ENCODE assay signal across 29 mouse cellular contexts in genomic region chr7:79473496-79474194, GRCm38 (mm10). TPM values are rescaled to one million over a fixed set of nuclear protein-coding genes. Genes with fewer than 3 reads are reported as not detected.
DNase-seq lines count a peak whose midpoint lies in the region; ATAC-seq and TF ChIP-seq lines count a peak whose summit lies in the region.
"Had no signal": no experiment of that assay in that cellular context is flagged by ENCODE, and none has a peak within 500 bp of the region (broad histone marks: within the 10 kb centered on the region; RNA-seq: fewer than 3 reads in every experiment).

No protein-coding gene starts in this region.

- no peaks in the 10 kb centered on the region for H3K4me1 ChIP-seq in lung, embryonic 16.5 days (replicated peaks; ENCODE audit: control insufficient read depth, insufficient read depth, low read length)
- peaks cover 2% of the 10 kb centered on the region; the same call in 1 of the 2 replicates for H3K4me1 ChIP-seq in lung, adult 2 months (ENCODE audit: control insufficient read depth, insufficient read depth, low read length)
- no peaks in the 10 kb centered on the region for H3K4me1 ChIP-seq in midbrain, embryonic 11.5 days (ENCODE audit: control insufficient read depth, insufficient read depth, low read length)
- peaks cover 14% of the 10 kb centered on the region; the same call in 1 of the 2 replicates for H3K4me1 ChIP-seq in midbrain, embryonic 10.5 days
- H3K4me1 ChIP-seq in heart, adult 2 months (ENCODE audit: control insufficient read depth, insufficient read depth, low read length): no peaks in the 10 kb centered on the region
- H3K4me1 ChIP-seq: embryonic facial prominence, embryonic 13.5 days; forebrain, embryonic 12.5 days; forebrain, embryonic 15.5 days; hindbrain, embryonic 13.5 days had no signal

- H3K9ac ChIP-seq in lung, embryonic 16.5 days (ENCODE audit: low read length): no peak overlapping the region
- no peak overlapping the region for H3K9ac ChIP-seq in midbrain, embryonic 11.5 days (ENCODE audit: low read length)
- H3K9ac ChIP-seq in heart, adult 2 months (ENCODE audit: low read depth, low read length): no peak overlapping the region
- H3K9ac ChIP-seq: embryonic facial prominence, embryonic 13.5 days; forebrain, embryonic 12.5 days; forebrain, embryonic 15.5 days; heart, embryonic 15.5 days; hindbrain, embryonic 13.5 days had no signal

- DNase-seq in lung, adult 2 months: no peak
- DNase-seq in midbrain, embryonic 11.5 days (ENCODE audit: low spot score, missing footprints): peak; percentile 68
- no peak for DNase-seq in midbrain, embryonic 10.5 days (ENCODE audit: low spot score)
- peak; percentile 92 for DNase-seq in ZHBTc4 (ENCODE audit: low read depth, low spot score)
- DNase-seq in heart, adult 2 months: no peak
- DNase-seq in thymus, postnatal 36 days: no peak
- DNase-seq: adrenal gland, adult 2 months; adrenal gland, postnatal 14 days; cerebellum, adult 11-12 months; cerebellum, adult 8-10 months; cerebellum, postnatal 10 days; cerebellum, postnatal 36 days; embryo, embryonic 11 days; gastrocnemius, postnatal 25 days; heart, adult 18-20 months; heart, postnatal 10 days; heart, postnatal 36 days had no signal

- TF ChIP-seq POLR2A in lung, adult 2 months (IDR thresholded peaks at IDR 0.05; ENCODE audit: borderline replicate concordance, extremely low read depth, low read depth, low read length): no peak
- no peak for TF ChIP-seq POLR2A in heart, adult 2 months (IDR thresholded peaks at IDR 0.05; ENCODE audit: insufficient read depth, low read depth, low read length)

- ATAC-seq in lung, embryonic 16.5 days (ENCODE audit: low read depth): 0 out of 2 replicates have a peak, but pooled peaks have one; percentile 29
- ATAC-seq in midbrain, embryonic 11.5 days (ENCODE audit: low FRiP score): no peak
- ATAC-seq: CD4-positive, CD25-positive, alpha-beta regulatory T cell, adult 4 months; forebrain, embryonic 15.5 days; hindbrain, embryonic 16.5 days had no signal

- H3K9me3 ChIP-seq in lung, embryonic 16.5 days (ENCODE audit: control insufficient read depth, low read length): peaks cover 2% of the 10 kb centered on the region; the same call in 1 of the 2 replicates
- H3K9me3 ChIP-seq in midbrain, embryonic 11.5 days (ENCODE audit: control insufficient read depth, low read length): no peaks in the 10 kb centered on the region
- H3K9me3 ChIP-seq in midbrain, embryonic 10.5 days (replicated peaks): no peaks in the 10 kb centered on the region
- H3K9me3 ChIP-seq: forebrain, embryonic 12.5 days; forebrain, embryonic 15.5 days; heart, embryonic 15.5 days; hindbrain, embryonic 10.5 days; hindbrain, embryonic 13.5 days had no signal

- intact Hi-C loops in heart, adult 2 months (cut with DNase I): no loop called here

- no peaks in the 10 kb centered on the region for H3K79me2 ChIP-seq in heart, adult 2 months (replicated peaks; ENCODE audit: control insufficient read depth, insufficient read depth, low read length)

- 76% methylated on average over 9 of the region's 9 CpGs for WGBS in lung, embryonic 16.5 days
- WGBS in lung, adult 2 months: 73% methylated on average over 9 of the region's 9 CpGs
- whole genome bisulfite sequencing in midbrain, embryonic 11.5 days: 94% methylated on average over 9 of the region's 9 CpGs
- 86% methylated on average over 9 of the region's 9 CpGs for WGBS in midbrain, embryonic 10.5 days
- 85% methylated on average over 9 of the region's 9 CpGs for WGBS in heart, adult 2 months

- TF ChIP-seq EP300 in heart, adult 2 months (IDR thresholded peaks at IDR 0.05; ENCODE audit: insufficient read depth, low read depth, low read length): no peak

- 0 out of 2 replicates have a peak overlapping the region, but pooled peaks have one; percentile 2 for H3K27ac ChIP-seq in lung, embryonic 16.5 days (ENCODE audit: low read length)
- H3K27ac ChIP-seq in midbrain, embryonic 11.5 days (ENCODE audit: low read depth, low read length): no peak overlapping the region
- H3K27ac ChIP-seq in midbrain, embryonic 10.5 days (replicated peaks): no peak overlapping the region
- no peak overlapping the region for H3K27ac ChIP-seq in heart, adult 2 months
- H3K27ac ChIP-seq: embryonic facial prominence, embryonic 10.5 days; embryonic facial prominence, embryonic 13.5 days; forebrain, embryonic 12.5 days; forebrain, embryonic 15.5 days; heart, embryonic 15.5 days; hindbrain, embryonic 10.5 days; hindbrain, embryonic 13.5 days had no signal

- H3K4me3 ChIP-seq in lung, embryonic 16.5 days (ENCODE audit: low read length): no peak overlapping the region
- no peak overlapping the region for H3K4me3 ChIP-seq in lung, adult 2 months (replicated peaks; ENCODE audit: extremely low read depth, low read depth, low read length)
- H3K4me3 ChIP-seq in midbrain, embryonic 11.5 days (ENCODE audit: low read depth, low read length): no peak overlapping the region
- no peak overlapping the region for H3K4me3 ChIP-seq in midbrain, embryonic 10.5 days
- H3K4me3 ChIP-seq in heart, adult 2 months: no peak overlapping the region
- H3K4me3 ChIP-seq: embryonic facial prominence, embryonic 10.5 days; embryonic facial prominence, embryonic 13.5 days; erythroblast, embryonic 14.5 days; forebrain, embryonic 12.5 days; forebrain, embryonic 15.5 days; heart, embryonic 15.5 days; hindbrain, embryonic 10.5 days; hindbrain, embryonic 13.5 days had no signal

- no peak for TF ChIP-seq CTCF in lung, adult 2 months (IDR thresholded peaks at IDR 0.05; ENCODE audit: insufficient read depth, low read length)
- no peak for TF ChIP-seq CTCF in heart, adult 2 months (IDR thresholded peaks at IDR 0.05)

- no peak overlapping the region for H3K4me2 ChIP-seq in lung, embryonic 16.5 days (ENCODE audit: low read depth, low read length)
- no peak overlapping the region for H3K4me2 ChIP-seq in midbrain, embryonic 11.5 days
- H3K4me2 ChIP-seq: embryonic facial prominence, embryonic 13.5 days; forebrain, embryonic 12.5 days; forebrain, embryonic 15.5 days; heart, embryonic 11.5 days; heart, embryonic 15.5 days; hindbrain, embryonic 13.5 days had no signal

- H3K36me3 ChIP-seq in lung, embryonic 16.5 days (ENCODE audit: control insufficient read depth, insufficient read depth, low read length): no peaks in the 10 kb centered on the region
- no peaks in the 10 kb centered on the region for H3K36me3 ChIP-seq in midbrain, embryonic 11.5 days (ENCODE audit: control insufficient read depth, insufficient read depth, low read length)
- no peaks in the 10 kb centered on the region for H3K36me3 ChIP-seq in midbrain, embryonic 10.5 days
- no peaks in the 10 kb centered on the region for H3K36me3 ChIP-seq in heart, adult 2 months (ENCODE audit: control insufficient read depth, insufficient read depth, low read length)
- H3K36me3 ChIP-seq: embryonic facial prominence, embryonic 10.5 days; embryonic facial prominence, embryonic 13.5 days; forebrain, embryonic 12.5 days; forebrain, embryonic 15.5 days; heart, embryonic 15.5 days; hindbrain, embryonic 10.5 days; hindbrain, embryonic 13.5 days had no signal

- H3K27me3 ChIP-seq in lung, embryonic 16.5 days (ENCODE audit: control insufficient read depth, insufficient read depth, low read depth, low read length): no peaks in the 10 kb centered on the region
- H3K27me3 ChIP-seq in midbrain, embryonic 11.5 days (ENCODE audit: control insufficient read depth, insufficient read depth, low read length): no peaks in the 10 kb centered on the region; the same call in 1 of the 2 replicates
- peaks cover 13% of the 10 kb centered on the region for H3K27me3 ChIP-seq in midbrain, embryonic 10.5 days (ENCODE audit: low read depth, poor library complexity, severe bottlenecking)
- H3K27me3 ChIP-seq in heart, adult 2 months (ENCODE audit: control insufficient read depth, insufficient read depth, low read length): no peaks in the 10 kb centered on the region
- H3K27me3 ChIP-seq: forebrain, embryonic 15.5 days; heart, embryonic 15.5 days had no signal

RNA-seq across cellular contexts. Expression of gene Polg, which starts 7.5 kb away (rescaled TPM):
- 41.7 and 46.2 TPM in 2 replicates for polyA plus RNA-seq in lung, embryonic 16.5 days (2015; fragmentation: Nextera tagmentation; extraction: Ambion mirVana)
- 57.5 and 61.4 TPM in 2 replicates for polyA plus RNA-seq in lung, adult 2 months (2012; rRNA removed)
- 24.0 and 26.7 TPM in 2 replicates for polyA plus RNA-seq in midbrain, embryonic 11.5 days (2014; fragmentation: Nextera tagmentation; extraction: Ambion mirVana)
- polyA plus RNA-seq in midbrain, embryonic 10.5 days (2016; fragmentation: Nextera tagmentation; extraction: Ambion mirVana): 41.3 and 43.2 TPM in 2 replicates
- 10 to 100 TPM; 53.0 to 66.5 TPM for total RNA-seq in heart, adult 2 months (2021)
- 40.5 and 59.0 TPM in 2 replicates for polyA plus RNA-seq in heart, adult 2 months (2012; rRNA removed)

Comparison
In these comparisons a context has a peak if more than half of its experiments do, and no peak if none do; other contexts are left out.
1. DNase-seq: peak in midbrain, embryonic 11.5 days (single experiment) and ZHBTc4 (single experiment); none in lung, adult 2 months (single experiment), midbrain, embryonic 10.5 days (single experiment), heart, adult 2 months (0 of 2) and thymus, postnatal 36 days (0 of 2).